Mouse (Mus musculus) megakaryocyte, embryonic 14.5 days (primary cell): Measurements from ENCODE around the gene Gopc. TPM values are rescaled to one million over a fixed set of nuclear protein-coding genes. Genes with fewer than 3 reads are reported as not detected.
A peak's percentile ranks its signal among the peaks of the same experiment; 100 is the strongest.

Experiments used
- H3K27me3 ChIP-seq: replicated peaks from 2 replicates; pipeline ENCODE3; 2012; ENCODE audit warnings: inconsistent platforms
- H3K36me3 ChIP-seq: replicated peaks from 2 replicates; pipeline ENCODE3; 2012; ENCODE audit warnings: low read length, inconsistent platforms, mixed read lengths
- H3K4me1 ChIP-seq: 2 replicates; pipeline ENCODE4 v1.6.1; 2012; ENCODE audit warnings: inconsistent platforms
- H3K4me3 ChIP-seq: replicated peaks from 2 replicates; pipeline ENCODE3; 2012; ENCODE audit warnings: moderate library complexity, mild to moderate bottlenecking, inconsistent platforms
- H3K9me3 ChIP-seq: 2 replicates; pipeline ENCODE4 v1.6.1; 2012; ENCODE audit warnings: inconsistent platforms
- FLI1 ChIP-seq: IDR thresholded peaks from 2 replicates; pipeline ENCODE4 v1.6.1; 2012; ENCODE audit warnings: low read length, inconsistent platforms, mixed read lengths
- GATA1 ChIP-seq: IDR thresholded peaks from 3 replicates; pipeline ENCODE4 v1.6.1; 2012; ENCODE audit warnings: mixed read lengths, low read length, inconsistent platforms, borderline replicate concordance
- polyA plus RNA-seq: library from polyadenylated mRNA; stranded (reverse); fragments of >175 nt; gene quantifications from 2 replicates; pipeline ENCODE4 v1.2.3, GENCODE M21; 2012; ENCODE audit warnings: low replicate concordance; ENCODE audit not compliant: insufficient read depth

Gene Gopc
- polyA plus RNA-seq, 1 experiment = 1.2 TPM

GRCm38 (mm10) chr10:52417998-52418860 lies 36.3 kb upstream of the Gopc start:
- Histone ChIP-seq H3K36me3 (peaks cover 11% of the 10 kb centered on the region), H3K27me3 (no peaks in the 10 kb centered on the region), H3K4me1 (peaks cover 63% of the 10 kb centered on the region), H3K4me3 (peak overlapping the region; percentile 92), H3K9me3 (no peaks in the 10 kb centered on the region)
- no peak for TF ChIP-seq FLI1
- TF ChIP-seq GATA1 = no peak

- H3K4me3 ChIP-seq = peak within 1 kb of the TSS; percentile 92
- TF ChIP-seq FLI1 (no peak), GATA1 (no peak)
- H3K9me3 ChIP-seq = no peaks in the 10 kb centered on the region
- peaks cover 55% of the 10 kb centered on the region for H3K4me1 ChIP-seq
- peaks cover 2% of the 10 kb centered on the region for H3K27me3 ChIP-seq
- H3K36me3 ChIP-seq = peaks cover 11% of the 10 kb centered on the region
Observed at GRCm38 (mm10) chr10:52417299-52417997, 35.5 kb upstream of the Gopc start, which contains the start of gene Nus1. Nus1 (plus strand) TSS chr10:52417547.

GRCm38 (mm10) chr10:52416458-52416857 lies 34.5 kb upstream of the Gopc start:
- Histone ChIP-seq H3K4me3 (peak overlapping the region; percentile 92), H3K27me3 (peaks cover 2% of the 10 kb centered on the region), H3K4me1 (peaks cover 46% of the 10 kb centered on the region), H3K9me3 (no peaks in the 10 kb centered on the region), H3K36me3 (peaks cover 3% of the 10 kb centered on the region)
- no peak for TF ChIP-seq FLI1
- no peak for TF ChIP-seq GATA1

GRCm38 (mm10) chr10:52415020-52415419 lies 33.1 kb upstream of the Gopc start:
- Histone ChIP-seq H3K9me3 (no peaks in the 10 kb centered on the region), H3K4me3 (no peak overlapping the region), H3K36me3 (no peaks in the 10 kb centered on the region), H3K27me3 (peaks cover 3% of the 10 kb centered on the region), H3K4me1 (peaks cover 34% of the 10 kb centered on the region)
- TF ChIP-seq GATA1 = no peak
- no peak for TF ChIP-seq FLI1

GRCm38 (mm10) chr10:52407526-52407925 lies 25.6 kb upstream of the Gopc start:
- Histone ChIP-seq H3K4me3 (no peak overlapping the region), H3K9me3 (peaks cover 4% of the 10 kb centered on the region; the same call in 1 of the 2 replicates), H3K27me3 (peaks cover 5% of the 10 kb centered on the region), H3K36me3 (no peaks in the 10 kb centered on the region), H3K4me1 (no peaks in the 10 kb centered on the region)
- no peak for TF ChIP-seq FLI1
- TF ChIP-seq GATA1 = no peak

- H3K4me1 ChIP-seq = no peaks in the 10 kb centered on the region
- no peak overlapping the region for H3K4me3 ChIP-seq
- H3K27me3 ChIP-seq = peaks cover 5% of the 10 kb centered on the region
- peaks cover 4% of the 10 kb centered on the region; the same call in 1 of the 2 replicates for H3K9me3 ChIP-seq
- TF ChIP-seq GATA1 = no peak
- no peak for TF ChIP-seq FLI1
- H3K36me3 ChIP-seq = no peaks in the 10 kb centered on the region
Observed at GRCm38 (mm10) chr10:52405160-52405559, 23.2 kb upstream of the Gopc start.

- Histone ChIP-seq H3K36me3 (no peaks in the 10 kb centered on the region), H3K4me3 (no peak overlapping the region), H3K9me3 (peaks cover 4% of the 10 kb centered on the region; the same call in 1 of the 2 replicates), H3K4me1 (no peaks in the 10 kb centered on the region), H3K27me3 (peaks cover 2% of the 10 kb centered on the region)
- no peak for TF ChIP-seq GATA1
- no peak for TF ChIP-seq FLI1
Observed at GRCm38 (mm10) chr10:52399722-52400121, 17.8 kb upstream of the Gopc start.

- 0 out of 2 replicates have a peak, but pooled peaks cover under 1% of the 10 kb centered on the region for H3K9me3 ChIP-seq
- no peaks in the 10 kb centered on the region for H3K27me3 ChIP-seq
- H3K36me3 ChIP-seq = no peaks in the 10 kb centered on the region
- H3K4me1 ChIP-seq = peaks cover 5% of the 10 kb centered on the region; the same call in 1 of the 2 replicates
- TF ChIP-seq FLI1 (no peak), GATA1 (no peak)
- no peak overlapping the region for H3K4me3 ChIP-seq
Observed at GRCm38 (mm10) chr10:52398715-52399114, 16.8 kb upstream of the Gopc start.

GRCm38 (mm10) chr10:52396647-52397046 lies 14.7 kb upstream of the Gopc start:
- Histone ChIP-seq H3K4me3 (no peak overlapping the region), H3K36me3 (no peaks in the 10 kb centered on the region), H3K9me3 (no peaks in the 10 kb centered on the region), H3K4me1 (peaks cover 5% of the 10 kb centered on the region; the same call in 1 of the 2 replicates), H3K27me3 (no peaks in the 10 kb centered on the region)
- TF ChIP-seq FLI1 (no peak), GATA1 (no peak)
